Comparison of ENCODE assay signal across 9 mouse cellular contexts in genomic region chr1:118982805-118983211, GRCm38 (mm10).
DNase-seq lines count a peak whose midpoint lies in the region; ATAC-seq and TF ChIP-seq lines count a peak whose summit lies in the region.
"Had no signal": no experiment of that assay in that cellular context is flagged by ENCODE, and none has a peak within 500 bp of the region (broad histone marks: within the 10 kb centered on the region; RNA-seq: fewer than 3 reads in every experiment).

No protein-coding gene starts in this region.

- H3K4me3 ChIP-seq in liver, embryonic 11.5 days (ENCODE audit: low read depth, low read length) = no peak overlapping the region
- H3K4me3 ChIP-seq in liver, postnatal 0 days (ENCODE audit: low read depth, low read length) = no peak overlapping the region
- H3K4me3 ChIP-seq in embryonic facial prominence, embryonic 15.5 days (replicated peaks) = no peak overlapping the region
- H3K4me3 ChIP-seq in limb, embryonic 10.5 days = peak overlapping the region; percentile 35
- H3K4me3 ChIP-seq in stomach, embryonic 14.5 days (ENCODE audit: low read depth, low read length) = no peak overlapping the region
- H3K4me3 ChIP-seq: left cerebral cortex, adult 2 months had no signal

- peak overlapping the region; percentile 64; the same call in 1 of the 2 replicates for H3K27ac ChIP-seq in liver, embryonic 11.5 days (ENCODE audit: low read depth, low read length)
- no peak overlapping the region for H3K27ac ChIP-seq in liver, postnatal 0 days (ENCODE audit: low read depth)
- H3K27ac ChIP-seq in embryonic facial prominence, embryonic 15.5 days (replicated peaks) = peak overlapping the region; percentile 91
- H3K27ac ChIP-seq in limb, embryonic 10.5 days = peak overlapping the region; percentile 86
- peak overlapping the region; percentile 97 for H3K27ac ChIP-seq in stomach, embryonic 14.5 days (ENCODE audit: low read length)
- H3K27ac ChIP-seq: left cerebral cortex, adult 2 months had no signal

- H3K4me1 ChIP-seq in liver, embryonic 11.5 days (replicated peaks; ENCODE audit: control insufficient read depth, insufficient read depth, low read length) = peaks cover 7% of the 10 kb centered on the region
- H3K4me1 ChIP-seq in liver, postnatal 0 days (ENCODE audit: insufficient read depth) = no peaks in the 10 kb centered on the region
- peaks cover 85% of the 10 kb centered on the region for H3K4me1 ChIP-seq in embryonic facial prominence, embryonic 15.5 days
- peaks cover 61% of the 10 kb centered on the region for H3K4me1 ChIP-seq in limb, embryonic 10.5 days
- H3K4me1 ChIP-seq in stomach, embryonic 14.5 days (ENCODE audit: control insufficient read depth, insufficient read depth, low read length) = peaks cover 45% of the 10 kb centered on the region

- no peak for ATAC-seq in liver, embryonic 11.5 days (replicated peaks; ENCODE audit: low FRiP score)
- no peak for ATAC-seq in liver, postnatal 0 days
- peak; percentile 27 for ATAC-seq in embryonic facial prominence, embryonic 15.5 days (ENCODE audit: insufficient number of reproducible peaks, low FRiP score, low TSS enrichment, low read depth)
- peak; percentile 53; the same call in 1 of the 2 replicates for ATAC-seq in stomach, embryonic 14.5 days (ENCODE audit: insufficient number of reproducible peaks, insufficient read depth, low FRiP score, low read depth)

- no peak overlapping the region for H3K9ac ChIP-seq in liver, embryonic 11.5 days (ENCODE audit: low read depth, low read length)
- H3K9ac ChIP-seq in liver, postnatal 0 days (replicated peaks) = no peak overlapping the region
- no peak overlapping the region for H3K9ac ChIP-seq in embryonic facial prominence, embryonic 15.5 days
- H3K9ac ChIP-seq in stomach, embryonic 14.5 days (replicated peaks; ENCODE audit: low read depth, low read length) = no peak overlapping the region; the same call in 1 of the 2 replicates

- no peak overlapping the region for H3K4me2 ChIP-seq in liver, embryonic 11.5 days
- no peak overlapping the region for H3K4me2 ChIP-seq in liver, postnatal 0 days (ENCODE audit: low read depth, low read length)
- H3K4me2 ChIP-seq in embryonic facial prominence, embryonic 15.5 days (replicated peaks) = peak overlapping the region; percentile 48
- H3K4me2 ChIP-seq in stomach, embryonic 14.5 days (replicated peaks; ENCODE audit: low read depth, low read length) = peak overlapping the region; percentile 31

- no peak for TF ChIP-seq EP300 in liver, postnatal 0 days (IDR thresholded peaks at IDR 0.05; ENCODE audit: low read depth)

- H3K27me3 ChIP-seq in liver, embryonic 11.5 days (replicated peaks; ENCODE audit: control insufficient read depth, insufficient read depth, low read length) = no peaks in the 10 kb centered on the region
- H3K27me3 ChIP-seq in liver, postnatal 0 days (ENCODE audit: insufficient read depth, low read length) = no peaks in the 10 kb centered on the region
- no peaks in the 10 kb centered on the region for H3K27me3 ChIP-seq in embryonic facial prominence, embryonic 15.5 days
- H3K27me3 ChIP-seq in limb, embryonic 10.5 days (ENCODE audit: low read depth, poor library complexity, severe bottlenecking) = no peaks in the 10 kb centered on the region
- H3K27me3 ChIP-seq in stomach, embryonic 14.5 days (ENCODE audit: control insufficient read depth, insufficient read depth, low read length) = no peaks in the 10 kb centered on the region

- DNase-seq in liver, embryonic 11.5 days (ENCODE audit: low spot score) = no peak
- DNase-seq in liver, postnatal 0 days = no peak
- peak; percentile 48 for DNase-seq in limb, embryonic 10.5 days (ENCODE audit: low spot score)
- DNase-seq in cerebellum, postnatal 4 days (ENCODE audit: low spot score in 2 of 2) = no peak
- DNase-seq in right cerebral cortex, postnatal 14 days = no peak
- no peak for DNase-seq in urinary bladder, postnatal 4 days (ENCODE audit: low spot score in 2 of 2)

- 16% methylated on average over 5 of the region's 5 CpGs for WGBS in liver, embryonic 11.5 days
- WGBS in liver, postnatal 0 days (ENCODE audit: insufficient replicate concordance) = 38% methylated on average over 5 of the region's 5 CpGs
- 3% methylated on average over 5 of the region's 5 CpGs for whole genome bisulfite sequencing in embryonic facial prominence, embryonic 15.5 days
- WGBS in limb, embryonic 10.5 days = 2% methylated on average over 5 of the region's 5 CpGs
- 2% methylated on average over 5 of the region's 5 CpGs for WGBS in stomach, embryonic 14.5 days

- TF ChIP-seq CTCF in liver, postnatal 0 days (IDR thresholded peaks at IDR 0.05; ENCODE audit: low read depth) = no peak

- no peaks in the 10 kb centered on the region for H3K36me3 ChIP-seq in liver, embryonic 11.5 days (ENCODE audit: control insufficient read depth, insufficient read depth, low read length)
- no peaks in the 10 kb centered on the region for H3K36me3 ChIP-seq in liver, postnatal 0 days (replicated peaks; ENCODE audit: insufficient read depth, low read length)
- 0 out of 2 replicates have a peak, but pooled peaks cover 4% of the 10 kb centered on the region for H3K36me3 ChIP-seq in embryonic facial prominence, embryonic 15.5 days
- H3K36me3 ChIP-seq in limb, embryonic 10.5 days = peaks cover 37% of the 10 kb centered on the region
- no peaks in the 10 kb centered on the region for H3K36me3 ChIP-seq in stomach, embryonic 14.5 days (ENCODE audit: control insufficient read depth, insufficient read depth, low read length)

- H3K9me3 ChIP-seq in liver, embryonic 11.5 days (ENCODE audit: control insufficient read depth, low read length) = no peaks in the 10 kb centered on the region
- no peaks in the 10 kb centered on the region for H3K9me3 ChIP-seq in liver, postnatal 0 days (ENCODE audit: low read length)
- H3K9me3 ChIP-seq in embryonic facial prominence, embryonic 15.5 days (replicated peaks) = no peaks in the 10 kb centered on the region
- no peaks in the 10 kb centered on the region for H3K9me3 ChIP-seq in limb, embryonic 10.5 days (replicated peaks)
- no peaks in the 10 kb centered on the region for H3K9me3 ChIP-seq in stomach, embryonic 14.5 days (ENCODE audit: control insufficient read depth, low read depth, low read length)

Comparison
In these comparisons a context has a peak if more than half of its experiments do, and no peak if none do; other contexts are left out.
1. ATAC-seq: peak in embryonic facial prominence, embryonic 15.5 days (single experiment) and stomach, embryonic 14.5 days (single experiment); none in liver, embryonic 11.5 days (single experiment) and liver, postnatal 0 days (single experiment).
2. H3K4me2 ChIP-seq: peak in embryonic facial prominence, embryonic 15.5 days (single experiment) and stomach, embryonic 14.5 days (single experiment); none in liver, embryonic 11.5 days (single experiment) and liver, postnatal 0 days (single experiment).